Mouse (Mus musculus): Measurements from ENCODE around the gene Hbb-bs.
"Not testable (repeated sequence)": the region's sequence is repeated elsewhere in the genome, so short reads cannot be mapped to it uniquely, and the experiment has no call there.

The Hbb-bs gene

DNA sequence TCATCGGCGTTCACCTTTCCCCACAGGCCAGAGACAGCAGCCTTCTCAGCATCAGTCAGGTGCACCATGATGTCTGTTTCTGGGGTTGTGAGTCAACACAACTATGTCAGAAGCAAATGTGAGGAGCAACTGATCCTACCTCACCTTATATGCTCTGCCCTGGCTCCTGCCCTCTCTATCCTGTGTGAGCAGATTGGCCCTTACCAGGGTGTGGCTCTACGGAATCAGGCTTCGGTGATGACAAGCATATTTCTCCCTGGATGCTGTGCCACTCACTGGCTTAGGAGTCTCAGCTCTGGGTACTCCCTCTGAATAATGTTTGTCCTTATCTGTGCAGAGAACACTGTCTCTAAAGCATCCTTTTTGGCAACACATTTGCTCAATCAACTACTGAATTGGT is at the start of gene Hbb-bs:
Gene Hbb-bs, minus strand, starts transcription at position 289 of the 400 bp plus-strand sequence.
- no peak for DNase-seq (ENCODE audit: low spot score in 2 of 2)

DNA sequence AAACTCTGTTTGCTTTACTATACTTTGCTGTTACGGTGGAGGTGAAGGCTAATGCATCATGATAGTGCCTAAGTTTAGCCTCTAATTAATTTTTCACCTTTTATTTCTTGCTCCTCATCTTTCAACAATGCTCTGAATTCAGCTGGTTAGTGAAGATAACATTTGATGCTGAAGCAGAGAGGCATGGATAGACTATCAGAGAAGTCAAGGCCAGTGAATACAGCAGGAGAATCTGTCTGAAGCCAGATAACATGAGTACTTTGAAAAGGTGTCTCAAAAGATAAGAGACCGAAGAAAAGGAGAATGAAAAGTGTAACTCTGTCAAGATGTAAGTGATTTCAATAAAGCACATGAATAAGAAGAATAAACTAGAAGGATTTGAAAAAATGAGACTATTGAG is 49.2 kb upstream of the Hbb-bs start:
- no peak for DNase-seq (ENCODE audit: low spot score in 2 of 2)

DNA sequence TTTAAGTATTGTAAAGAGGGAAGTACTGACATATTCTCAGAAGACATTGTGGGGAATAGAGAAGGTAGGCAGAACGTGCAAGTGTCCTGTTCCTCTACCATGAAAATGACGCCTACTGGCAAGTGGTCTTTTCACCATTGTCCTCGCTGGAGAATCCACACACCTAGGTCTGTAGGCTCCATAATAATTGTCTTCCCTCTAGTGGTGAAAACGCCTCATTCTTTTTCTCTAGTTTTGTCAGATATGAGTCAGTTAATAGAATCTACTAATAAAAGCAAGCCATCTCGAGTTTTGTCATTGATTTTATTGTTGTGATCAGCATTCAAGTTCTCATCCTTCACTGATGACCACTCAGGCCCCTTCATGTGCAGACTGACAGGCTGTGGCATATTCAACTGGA is 46.6 kb upstream of the Hbb-bs start:
- no peak for DNase-seq (ENCODE audit: low spot score in 2 of 2)

DNA sequence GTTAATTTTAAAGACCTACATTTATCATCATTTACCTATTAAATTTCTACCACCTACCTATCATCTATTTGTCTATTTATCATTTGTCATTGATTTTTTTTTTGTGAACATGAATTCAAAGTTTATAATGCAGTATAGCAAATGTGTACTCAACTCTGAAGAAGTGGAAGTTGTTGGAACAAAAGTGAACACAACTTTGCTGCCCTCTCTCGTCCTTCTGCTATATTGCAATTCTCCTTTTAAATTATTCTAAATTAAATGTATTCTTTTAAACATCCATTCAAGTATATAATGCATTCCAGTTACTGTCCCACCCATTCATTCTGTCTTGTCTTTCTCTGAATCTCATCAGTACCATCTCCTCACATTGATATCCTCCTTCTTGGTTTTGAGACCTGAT is 45.2 kb upstream of the Hbb-bs start:
- no peak for DNase-seq (ENCODE audit: low spot score in 2 of 2)

DNA sequence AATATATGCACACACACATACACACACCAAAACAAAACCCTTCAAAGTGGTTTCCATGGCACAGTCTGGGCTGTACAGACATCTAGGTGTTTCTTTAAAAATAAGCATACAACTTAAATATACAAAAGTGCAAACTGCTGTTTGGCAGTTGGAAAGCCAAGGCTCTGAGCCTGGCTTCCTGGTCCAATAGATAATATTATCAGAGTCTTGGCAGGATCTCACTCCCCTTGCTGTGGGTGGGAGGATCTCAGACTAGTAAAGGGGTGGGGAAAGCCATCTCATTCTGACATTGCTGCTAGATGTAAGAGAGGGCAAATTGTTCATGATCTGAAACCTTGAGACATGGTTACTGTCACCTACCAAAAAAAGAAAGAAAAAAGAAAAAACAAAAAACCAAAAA is 42.8 kb upstream of the Hbb-bs start:
- DNase-seq (ENCODE audit: low spot score in 2 of 2): no peak

DNA sequence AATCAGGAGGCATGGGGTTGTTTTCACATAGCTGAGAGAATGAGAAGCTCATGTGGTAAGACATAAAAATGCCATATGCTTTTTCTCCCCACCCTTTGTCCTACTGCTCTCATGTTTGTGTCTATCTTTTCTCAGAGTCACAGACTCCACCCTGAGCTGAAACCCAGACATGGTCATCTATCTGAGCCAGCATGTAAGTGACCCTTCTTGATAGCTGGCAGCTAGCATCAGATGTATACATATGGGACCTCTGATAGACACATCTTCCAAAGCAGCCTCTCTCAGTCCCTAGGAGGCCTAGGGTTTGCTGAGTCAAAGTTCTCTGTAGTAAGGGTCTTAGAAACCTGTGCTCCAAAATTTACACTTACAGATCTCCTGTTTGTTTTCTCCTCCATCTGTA is 37.8 kb upstream of the Hbb-bs start:
- DNase-seq (ENCODE audit: low spot score in 2 of 2): no peak

DNA sequence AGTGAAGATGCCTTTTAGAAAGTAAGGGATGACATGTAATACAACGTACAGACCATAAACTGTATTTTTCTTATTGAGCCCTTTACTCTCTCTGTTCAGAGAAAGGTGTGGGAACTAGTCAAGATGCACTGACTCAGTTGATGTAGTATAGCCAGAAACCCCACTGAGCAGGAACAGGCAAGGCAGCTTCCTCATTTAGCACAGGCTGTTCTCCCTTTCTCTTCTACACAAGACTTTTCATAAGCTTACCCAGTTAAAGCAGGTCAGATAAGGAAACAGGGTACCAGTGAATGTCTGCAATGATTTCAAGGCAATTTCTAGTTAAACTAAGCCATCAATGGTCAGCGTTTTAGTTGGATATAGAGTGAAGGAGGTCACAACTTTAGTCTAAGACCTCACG is 33.6 kb upstream of the Hbb-bs start:
- no peak for DNase-seq (ENCODE audit: low spot score in 2 of 2)

DNA sequence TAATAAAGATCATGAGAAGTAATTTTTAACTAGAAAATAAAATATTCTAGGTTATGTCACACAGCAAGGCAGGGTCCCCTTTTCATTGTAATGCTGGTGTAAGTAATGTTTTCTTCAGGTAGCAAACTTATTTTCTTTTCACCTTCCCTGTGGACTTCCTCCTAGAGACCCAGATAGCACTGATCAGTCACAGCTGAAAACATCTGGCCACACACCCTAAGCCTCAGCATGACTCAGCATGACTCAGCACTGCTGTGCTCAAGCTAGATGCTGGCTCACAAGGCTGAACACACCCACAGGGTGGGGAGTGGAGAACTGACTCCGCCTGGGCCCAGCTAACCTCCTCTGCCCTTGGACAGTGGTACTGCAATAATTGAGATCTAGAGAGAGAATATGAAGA is 33.0 kb upstream of the Hbb-bs start:
- no peak for DNase-seq (ENCODE audit: low spot score in 2 of 2)

DNA sequence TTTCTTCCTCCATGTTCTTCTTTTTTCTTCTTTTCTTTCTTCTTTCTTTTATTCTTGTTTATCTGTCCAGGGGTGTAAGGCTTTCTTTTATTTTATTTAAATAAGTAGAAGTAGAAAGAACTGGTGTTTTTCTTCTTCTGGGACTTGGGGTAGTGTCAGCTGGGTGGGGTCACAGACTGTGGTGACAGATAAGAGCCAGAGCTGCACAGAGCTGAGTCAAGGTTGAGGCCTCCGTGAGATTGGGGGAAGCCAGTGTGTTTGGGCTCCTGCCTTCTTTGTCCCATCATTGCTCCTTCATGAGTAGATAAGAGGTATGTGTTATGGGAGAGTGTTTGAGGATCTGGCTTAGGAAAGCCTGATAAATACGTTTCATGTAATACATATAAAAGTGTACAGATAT is 31.2 kb upstream of the Hbb-bs start:
- DNase-seq (ENCODE audit: low spot score in 2 of 2): no peak

DNA sequence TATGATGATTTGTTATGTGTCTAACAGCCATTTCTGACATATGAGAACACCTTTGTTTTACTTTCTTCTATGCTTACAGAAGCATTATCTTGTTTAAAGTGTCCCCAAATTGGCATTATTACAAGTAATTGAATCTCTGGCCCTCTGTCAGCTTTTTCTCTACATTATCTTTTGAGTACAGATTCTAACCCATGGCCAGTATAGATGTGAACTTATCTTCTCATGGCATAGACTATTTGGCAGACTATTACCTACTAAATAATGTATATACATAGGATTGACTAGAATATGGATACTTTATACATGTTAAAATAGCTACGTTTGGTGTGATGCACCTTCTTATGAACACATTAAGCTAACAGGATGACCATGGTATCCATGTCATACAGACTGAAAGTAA is 26.8 kb upstream of the Hbb-bs start:
- DNase-seq (ENCODE audit: low spot score in 2 of 2): no peak

DNA sequence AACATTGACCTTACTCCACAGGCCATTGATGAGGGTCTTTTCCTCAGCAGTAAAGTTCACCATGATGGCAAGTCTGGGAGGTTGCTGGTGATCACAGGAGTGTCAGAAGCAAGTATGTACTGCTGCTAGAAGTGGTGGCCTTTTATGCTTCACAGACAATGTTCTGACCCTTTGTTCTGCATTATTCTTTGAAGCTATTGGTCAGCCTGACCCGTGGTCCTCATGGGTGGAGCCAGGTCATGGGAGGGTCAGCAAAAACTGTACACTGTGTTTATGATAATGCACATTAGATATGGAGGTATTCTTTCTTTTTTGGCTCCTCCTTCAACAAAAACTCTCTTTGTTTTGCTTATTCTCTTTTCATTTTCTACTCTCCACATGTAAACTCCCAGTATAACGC is 25.2 kb upstream of the Hbb-bs start, which contains the start of gene Hbb-y:
Gene Hbb-y, minus strand, starts transcription at position 127 of the 400 bp plus-strand sequence.
- DNase-seq (ENCODE audit: low spot score in 2 of 2): no peak

DNA sequence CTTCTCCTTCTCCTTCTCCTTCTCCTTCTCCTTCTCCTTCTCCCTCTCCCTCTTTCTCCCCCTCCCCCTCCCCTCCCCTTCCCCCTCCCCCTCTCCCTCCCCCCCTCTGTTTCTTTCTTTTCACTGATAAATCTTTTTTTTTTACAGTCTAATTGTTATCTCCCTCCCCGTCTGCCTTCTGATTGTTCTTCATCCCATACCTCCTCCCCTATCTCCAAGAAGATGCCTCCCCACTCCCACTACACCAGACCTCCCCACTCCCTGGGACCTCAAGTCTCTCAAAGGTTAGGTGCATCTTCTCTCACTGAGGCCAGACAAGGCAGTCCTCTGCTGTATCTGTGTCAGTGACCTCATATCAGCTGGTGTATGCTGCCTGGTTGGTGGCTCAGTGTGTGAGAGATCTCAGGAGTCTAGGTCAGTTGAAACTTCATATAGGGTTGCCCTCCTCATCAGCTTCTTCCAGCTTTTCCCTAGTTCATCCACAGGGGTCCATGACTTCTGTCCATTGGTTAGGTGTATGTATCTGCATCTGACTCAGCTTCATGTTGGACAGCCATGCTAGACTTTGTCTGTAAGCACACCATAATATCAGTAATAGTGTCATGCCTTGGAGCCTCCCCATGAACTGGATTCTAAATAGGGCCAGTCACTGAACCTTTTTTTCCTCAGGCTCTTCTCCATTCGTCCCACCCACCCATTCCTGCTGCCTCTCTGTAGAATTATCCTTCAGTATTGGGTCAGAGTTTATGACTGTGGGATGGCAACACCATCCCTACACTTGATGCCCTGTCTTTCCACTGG is 16.8 kb upstream of the Hbb-bs start:
- no peak for DNase-seq (ENCODE audit: low spot score in 2 of 2)

DNA sequence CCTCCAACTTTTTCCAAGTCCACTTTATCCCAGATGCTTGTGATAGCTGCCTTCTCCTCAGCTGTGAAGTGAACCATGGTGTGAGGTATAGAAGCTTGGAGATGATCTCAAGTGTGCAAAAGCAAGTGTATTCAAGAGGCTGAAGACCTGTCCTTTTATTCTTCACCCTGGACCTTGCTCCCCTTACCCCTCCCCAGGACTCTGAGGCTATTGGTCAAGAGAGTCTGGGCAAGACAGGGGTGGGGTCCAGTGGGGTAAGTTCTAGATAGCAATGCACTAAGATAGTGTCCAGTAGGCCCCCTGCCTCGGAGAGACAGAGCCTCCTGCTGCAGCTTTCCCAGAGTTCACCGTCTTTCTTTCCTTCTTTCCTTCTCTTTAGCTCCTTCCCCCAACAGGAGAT is 15.1 kb upstream of the Hbb-bs start, which contains the start of gene Hbb-bh1:
Gene Hbb-bh1, minus strand, starts transcription at position 131 of the 400 bp plus-strand sequence.
- DNase-seq (ENCODE audit: low spot score in 2 of 2): no peak

DNA sequence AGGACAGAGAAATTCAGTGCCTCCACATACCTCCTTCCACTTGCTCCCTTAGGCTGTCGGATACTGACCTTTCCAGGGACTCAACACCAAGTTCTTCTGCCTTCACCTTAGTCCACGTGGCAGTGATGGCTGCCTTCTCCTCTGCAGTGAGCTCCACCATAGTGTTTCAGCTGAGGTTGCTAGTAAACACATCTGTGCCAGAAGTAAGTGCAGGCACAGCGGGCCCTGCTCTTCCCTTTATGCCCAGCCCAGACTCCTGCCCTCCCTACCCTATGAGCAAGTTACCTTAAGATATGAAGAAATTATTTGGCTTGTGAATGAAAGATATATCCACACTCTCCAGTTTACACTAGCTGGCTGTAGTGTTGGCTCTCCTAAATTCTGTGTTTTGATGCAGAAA is 12.4 kb upstream of the Hbb-bs start, which contains the start of gene Hbb-bh2:
Gene Hbb-bh2, minus strand, starts transcription at position 253 of the 400 bp plus-strand sequence.
- DNase-seq (ENCODE audit: low spot score in 2 of 2): no peak

DNA sequence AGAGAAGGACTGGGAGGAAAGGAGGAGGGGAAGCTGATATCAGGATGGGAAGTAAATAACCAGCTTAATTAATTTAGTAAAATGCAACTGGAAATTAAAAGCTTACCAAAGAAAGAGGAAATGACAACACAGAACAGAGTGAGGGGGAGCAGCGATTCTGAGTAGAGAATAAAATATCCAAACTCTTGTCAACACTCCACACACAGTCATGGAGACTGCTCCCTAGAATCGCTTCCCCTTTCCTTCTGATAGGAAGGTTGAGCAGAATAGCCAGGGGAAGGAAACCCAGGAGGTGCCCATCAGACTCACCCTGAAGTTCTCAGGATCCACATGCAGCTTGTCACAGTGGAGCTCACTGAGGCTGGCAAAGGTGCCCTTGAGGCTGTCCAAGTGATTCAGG is 757 bp downstream of the Hbb-bs start:
- DNase-seq (ENCODE audit: low spot score in 2 of 2): not testable (repeated sequence)

DNA sequence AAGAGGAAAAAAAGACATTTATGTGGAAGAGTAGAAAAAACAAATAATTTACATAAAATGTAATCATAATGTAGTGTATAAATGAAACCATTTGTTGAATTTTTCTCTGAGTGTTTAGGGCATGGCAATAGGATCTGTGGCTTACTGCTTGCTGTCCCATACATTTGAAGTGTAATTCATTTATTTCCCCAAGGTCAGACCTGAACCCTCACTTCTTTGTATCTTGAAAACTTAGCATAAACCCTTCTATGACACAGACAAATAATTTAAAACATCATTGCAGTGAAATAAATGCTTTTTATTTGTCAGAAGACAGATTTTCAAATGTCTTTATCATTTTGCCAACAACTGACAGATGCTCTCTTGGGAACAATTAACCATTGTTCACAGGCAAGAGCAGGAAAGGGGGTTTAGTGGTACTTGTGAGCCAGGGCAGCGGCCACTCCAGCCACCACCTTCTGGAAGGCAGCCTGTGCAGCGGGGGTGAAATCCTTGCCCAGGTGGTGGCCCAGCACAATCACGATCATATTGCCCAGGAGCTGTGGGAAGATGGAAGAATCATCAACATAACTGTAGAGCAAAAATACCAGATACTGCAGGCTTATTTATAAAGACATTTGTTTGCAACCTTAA is 1.5 kb downstream of the Hbb-bs start:
- DNase-seq (ENCODE audit: low spot score in 2 of 2): no peak

DNA sequence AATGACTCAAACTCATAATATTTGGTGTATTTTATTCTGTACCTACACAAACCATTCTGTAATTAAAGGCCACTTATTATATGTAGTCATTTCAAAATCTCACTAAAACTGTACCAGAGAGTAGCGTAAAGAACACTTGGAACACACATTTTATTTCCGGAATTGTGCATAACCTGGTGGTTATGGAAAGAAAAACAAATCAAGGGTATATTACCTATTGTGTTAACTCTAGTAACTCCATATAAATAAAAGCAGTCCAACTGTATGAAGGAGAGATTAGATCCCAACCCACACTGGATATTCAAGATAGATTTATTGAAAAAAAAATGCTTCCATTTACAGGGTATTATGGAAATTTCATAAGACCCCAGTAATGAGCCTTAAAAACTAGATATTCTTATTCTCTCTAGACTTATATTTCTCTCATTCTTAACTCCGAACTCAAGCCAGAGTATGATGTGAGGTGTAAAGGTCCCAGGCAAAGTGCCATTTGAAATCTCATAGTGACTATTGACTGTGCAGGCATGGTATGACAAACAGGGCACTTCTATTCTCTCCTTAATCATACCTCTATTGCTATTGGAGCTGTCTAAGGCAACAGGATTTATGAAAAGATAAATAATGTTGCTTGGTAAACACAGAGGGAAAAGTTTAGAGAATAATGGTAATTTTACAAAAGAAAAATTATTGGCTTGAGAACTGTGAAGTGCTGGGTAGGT is 2.2 kb downstream of the Hbb-bs start:
- no peak for DNase-seq (ENCODE audit: low spot score in 2 of 2)

DNA sequence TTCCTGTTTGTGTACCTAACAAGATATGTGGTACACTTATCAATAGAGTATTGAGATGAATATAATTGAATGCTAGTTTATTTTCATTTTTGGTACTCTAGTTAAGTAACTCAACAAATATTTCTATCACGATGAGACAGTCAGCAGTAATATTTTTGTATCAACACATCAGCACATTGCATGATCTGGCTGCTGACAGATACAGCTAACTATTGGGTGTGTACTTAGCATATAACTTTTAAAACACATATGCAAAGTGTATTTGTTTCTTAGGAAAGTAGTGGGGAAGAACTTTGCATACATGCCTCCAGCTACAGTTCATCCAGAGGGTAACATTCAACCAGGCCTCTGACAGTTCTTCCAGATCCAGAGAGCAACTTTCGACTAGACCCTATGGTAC is 3.3 kb downstream of the Hbb-bs start:
- DNase-seq (ENCODE audit: low spot score in 2 of 2): no peak

DNA sequence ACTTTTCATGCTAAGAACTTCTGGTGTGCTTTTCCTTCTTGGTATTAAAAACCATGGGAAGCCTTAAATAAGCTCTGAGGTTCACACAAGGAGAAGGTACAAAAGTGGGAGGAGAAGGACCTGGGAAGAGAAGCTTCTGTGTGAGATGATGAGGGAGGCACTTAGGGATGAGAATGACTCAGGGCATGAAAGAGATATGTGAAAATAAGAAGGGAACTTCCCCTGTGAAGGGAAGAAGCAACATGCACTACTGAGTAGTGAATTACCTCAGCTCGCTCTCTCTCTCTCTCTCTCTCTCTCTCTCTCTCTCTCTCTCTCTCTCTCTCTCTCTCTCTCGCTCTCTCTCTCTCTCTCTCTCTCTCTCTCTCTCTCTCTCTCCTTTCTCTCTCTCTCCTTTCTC is 12.8 kb downstream of the Hbb-bs start:
- not testable (repeated sequence) for DNase-seq (ENCODE audit: low spot score in 2 of 2)

DNA sequence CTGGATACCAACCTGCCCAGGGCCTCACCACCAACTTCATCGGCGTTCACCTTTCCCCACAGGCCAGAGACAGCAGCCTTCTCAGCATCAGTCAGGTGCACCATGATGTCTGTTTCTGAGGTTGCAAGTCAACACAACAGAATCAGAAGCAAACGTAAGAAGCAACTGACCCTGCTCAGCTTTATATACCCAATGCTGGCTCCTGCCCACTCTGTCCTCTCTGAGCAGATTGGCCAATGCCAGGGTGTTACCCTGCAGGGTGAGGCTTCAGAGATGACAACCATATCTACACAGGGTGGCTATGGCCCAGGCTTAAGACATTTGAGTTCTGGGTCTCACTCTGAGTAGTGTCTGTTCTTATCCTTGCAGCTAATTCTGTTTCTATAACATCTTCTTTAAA is 14.1 kb downstream of the Hbb-bs start, which contains the start of gene Hbb-bt:
Gene Hbb-bt, minus strand, starts transcription at position 231 of the 400 bp plus-strand sequence.
- no peak for DNase-seq (ENCODE audit: low spot score in 2 of 2)

DNA sequence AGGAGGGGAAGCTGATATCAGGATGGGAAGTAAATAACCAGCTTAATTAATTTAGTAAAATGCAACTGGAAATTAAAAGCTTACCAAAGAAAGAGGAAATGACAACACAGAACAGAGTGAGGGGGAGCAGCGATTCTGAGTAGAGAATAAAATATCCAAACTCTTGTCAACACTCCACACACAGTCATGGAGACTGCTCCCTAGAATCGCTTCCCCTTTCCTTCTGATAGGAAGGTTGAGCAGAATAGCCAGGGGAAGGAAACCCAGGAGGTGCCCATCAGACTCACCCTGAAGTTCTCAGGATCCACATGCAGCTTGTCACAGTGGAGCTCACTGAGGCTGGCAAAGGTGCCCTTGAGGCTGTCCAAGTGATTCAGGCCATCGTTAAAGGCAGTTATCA is 14.7 kb downstream of the Hbb-bs start:
- not testable (repeated sequence) for DNase-seq (ENCODE audit: low spot score in 2 of 2)

DNA sequence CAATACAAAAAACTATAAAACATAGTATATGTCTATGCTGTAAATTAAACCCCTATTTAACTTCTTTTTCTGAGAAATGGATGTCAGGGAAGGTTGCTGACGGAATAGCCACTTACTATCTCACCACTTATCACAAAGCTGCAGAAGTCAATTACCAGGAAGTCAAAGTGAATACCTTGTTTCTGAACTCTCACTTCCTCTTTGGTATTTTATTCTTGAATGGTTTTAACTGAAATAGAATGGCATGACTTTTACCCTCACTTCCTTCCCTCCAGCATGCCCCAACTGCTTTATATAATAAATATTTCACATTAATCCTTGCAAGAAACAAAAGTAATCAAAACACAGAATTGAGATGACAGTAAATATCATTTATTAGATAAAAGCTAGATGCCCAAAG is 15.7 kb downstream of the Hbb-bs start:
- DNase-seq (ENCODE audit: low spot score in 2 of 2): no peak
